Mouse (Mus musculus) regulatory T cell (primary cell): ENCODE results near the gene Rbm19.

Experiments used
- in situ Hi-C: fragments of 300-600 bp; cut with MboI, MseI; formaldehyde crosslinking; loops from one replicate; pipeline ENCODE4 v1.15.1; 2025; ENCODE audit warnings: high pct_unique_total_duplicates

Gene Rbm19

GRCm38 (mm10) chr5:120134000-120134399 lies 17.7 kb downstream of the Rbm19 start:
- in situ Hi-C loops = no loop called here

GRCm38 (mm10) chr5:120135337-120135736 lies 19.1 kb downstream of the Rbm19 start:
- in situ Hi-C loops = no loop called here

GRCm38 (mm10) chr5:120135823-120136222 lies 19.6 kb downstream of the Rbm19 start:
- in situ Hi-C loops = no loop called here

GRCm38 (mm10) chr5:120136236-120136675 lies 20.0 kb downstream of the Rbm19 start:
- in situ Hi-C loops = no loop called here

- in situ Hi-C loops = no loop called here
Measured at GRCm38 (mm10) chr5:120137038-120137437, 20.8 kb downstream of the Rbm19 start.

GRCm38 (mm10) chr5:120137846-120138245 lies 21.6 kb downstream of the Rbm19 start:
- in situ Hi-C loops = no loop called here

- in situ Hi-C loops = no loop called here
Measured at GRCm38 (mm10) chr5:120138406-120138805, 22.1 kb downstream of the Rbm19 start.

GRCm38 (mm10) chr5:120139224-120139623 lies 23.0 kb downstream of the Rbm19 start:
- in situ Hi-C loops = no loop called here

GRCm38 (mm10) chr5:120143941-120144340 lies 27.7 kb downstream of the Rbm19 start:
- in situ Hi-C loops = no loop called here

GRCm38 (mm10) chr5:120145371-120146050 lies 29.2 kb downstream of the Rbm19 start:
- in situ Hi-C loops = no loop called here

- in situ Hi-C loops = no loop called here
Measured at GRCm38 (mm10) chr5:120146051-120146385, 29.8 kb downstream of the Rbm19 start.

- in situ Hi-C loops = no loop called here
Measured at GRCm38 (mm10) chr5:120146909-120147308, 30.6 kb downstream of the Rbm19 start.

- in situ Hi-C loops = no loop called here
Measured at GRCm38 (mm10) chr5:120148246-120148645, 32.0 kb downstream of the Rbm19 start.

GRCm38 (mm10) chr5:120151145-120151544 lies 34.9 kb downstream of the Rbm19 start:
- in situ Hi-C loops = loop anchor here (10.0 kb wide), 1 partner anchor 1194 kb away; no protein-coding TSS in a partner anchor

GRCm38 (mm10) chr5:120153140-120153539 lies 36.9 kb downstream of the Rbm19 start:
- in situ Hi-C loops = loop anchor here (10.0 kb wide), 1 partner anchor 1192 kb away; no protein-coding TSS in a partner anchor

GRCm38 (mm10) chr5:120155672-120156071 lies 39.4 kb downstream of the Rbm19 start:
- in situ Hi-C loops = loop anchor here (10.0 kb wide), 1 partner anchor 1189 kb away; no protein-coding TSS in a partner anchor

GRCm38 (mm10) chr5:120156166-120156909 lies 40.1 kb downstream of the Rbm19 start:
- in situ Hi-C loops = loop anchor here (10.0 kb wide), 1 partner anchor 1188 kb away; no protein-coding TSS in a partner anchor

- in situ Hi-C loops = loop anchor here (10.0 kb wide), 1 partner anchor 1188 kb away; no protein-coding TSS in a partner anchor
Measured at GRCm38 (mm10) chr5:120157115-120157514, 40.9 kb downstream of the Rbm19 start.

GRCm38 (mm10) chr5:120158476-120158875 lies 42.2 kb downstream of the Rbm19 start:
- in situ Hi-C loops = loop anchor here (10.0 kb wide), 1 partner anchor 1186 kb away; no protein-coding TSS in a partner anchor

GRCm38 (mm10) chr5:120160923-120161658 lies 44.8 kb downstream of the Rbm19 start:
- in situ Hi-C loops = no loop called here

- in situ Hi-C loops = no loop called here
Measured at GRCm38 (mm10) chr5:120162689-120163088, 46.4 kb downstream of the Rbm19 start.

GRCm38 (mm10) chr5:120163428-120163827 lies 47.2 kb downstream of the Rbm19 start:
- in situ Hi-C loops = no loop called here
